Mouse (Mus musculus) erythroblast, embryonic 14.5 days (primary cell): ENCODE data around the gene Rad51b.

Source experiments
- GATA1 ChIP-seq: IDR thresholded peaks from 2 replicates; pipeline ENCODE4 v1.6.1; 2012; ENCODE audit warnings: low read length, inconsistent platforms, mixed read lengths
- TAL1 ChIP-seq: IDR thresholded peaks from 3 replicates; pipeline ENCODE4 v1.6.1; 2012; ENCODE audit warnings: low read length, inconsistent platforms, mixed read lengths

- TF ChIP-seq GATA1 = no peak
- TF ChIP-seq TAL1 = no peak
These were observed 145.8 kb downstream of the Rad51b start for GRCm38 (mm10) chr12:79442836-79443390.
